Mouse (Mus musculus): Measurements from ENCODE around the gene Aldh5a1. TPM values are rescaled to one million over a fixed set of nuclear protein-coding genes. Genes with fewer than 3 reads are reported as not detected.

The Aldh5a1 gene
- polyA plus RNA-seq, 1 experiment from 2014 or later = 8.1 TPM

DNA sequence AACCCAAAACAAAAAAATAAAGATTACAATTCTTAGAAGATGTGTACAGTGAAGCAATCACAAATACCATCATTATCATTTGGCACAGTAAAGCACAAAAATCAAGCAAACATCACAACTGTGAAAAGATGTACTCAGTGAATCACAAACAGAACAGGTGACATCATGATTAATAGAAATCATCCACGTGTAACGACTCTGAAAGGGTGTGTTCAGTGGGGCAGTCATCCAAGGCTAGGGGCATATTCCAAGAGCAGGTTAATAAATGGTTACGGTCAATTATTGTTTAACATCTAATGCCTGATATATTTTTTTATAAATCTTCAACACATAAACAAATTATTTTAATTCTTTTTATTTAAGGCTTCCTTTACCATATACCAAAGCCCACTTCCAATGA lies 44.9 kb downstream of the Aldh5a1 start:
- Histone ChIP-seq H3K9me3 (no peaks in the 10 kb centered on the region), H3K27ac (replicated peaks) (no peak overlapping the region), H3K27me3 (no peaks in the 10 kb centered on the region), H3K4me1 (no peaks in the 10 kb centered on the region), H3K9ac (replicated peaks) (no peak overlapping the region), H3K4me2 (replicated peaks) (no peak overlapping the region), H3K4me3 (no peak overlapping the region), H3K36me3 (no peaks in the 10 kb centered on the region)
- ATAC-seq (replicated peaks) = no peak
- WGBS = 89% methylated on average over 3 of the region's 3 CpGs

DNA sequence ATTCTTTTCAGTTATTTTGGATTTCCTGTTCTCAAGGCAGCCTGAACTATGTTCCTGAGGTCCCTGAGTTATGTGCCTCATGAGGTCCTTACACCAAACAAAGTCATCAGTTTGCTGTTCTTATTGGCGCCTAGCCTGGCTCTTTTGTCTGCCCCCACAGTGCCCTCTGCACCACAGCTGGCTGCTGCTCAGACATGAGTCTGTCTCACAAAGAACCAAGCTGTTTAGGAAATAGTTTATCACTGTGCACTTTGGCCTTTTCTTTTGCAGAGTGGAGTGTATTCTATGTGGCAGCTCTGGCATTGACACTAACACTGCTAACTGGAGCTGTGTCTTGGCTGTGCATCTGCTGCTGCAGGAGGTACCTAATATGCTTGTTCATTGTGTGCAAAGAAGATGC lies 47.9 kb downstream of the Aldh5a1 start:
- ATAC-seq (replicated peaks) = no peak
- Histone ChIP-seq H3K4me2 (replicated peaks) (no peak overlapping the region), H3K36me3 (no peaks in the 10 kb centered on the region), H3K4me1 (no peaks in the 10 kb centered on the region), H3K4me3 (no peak overlapping the region), H3K27ac (replicated peaks) (no peak overlapping the region), H3K27me3 (no peaks in the 10 kb centered on the region), H3K9me3 (no peaks in the 10 kb centered on the region), H3K9ac (replicated peaks) (no peak overlapping the region)
- 63% methylated on average over 1 of the region's 1 CpGs for WGBS

DNA sequence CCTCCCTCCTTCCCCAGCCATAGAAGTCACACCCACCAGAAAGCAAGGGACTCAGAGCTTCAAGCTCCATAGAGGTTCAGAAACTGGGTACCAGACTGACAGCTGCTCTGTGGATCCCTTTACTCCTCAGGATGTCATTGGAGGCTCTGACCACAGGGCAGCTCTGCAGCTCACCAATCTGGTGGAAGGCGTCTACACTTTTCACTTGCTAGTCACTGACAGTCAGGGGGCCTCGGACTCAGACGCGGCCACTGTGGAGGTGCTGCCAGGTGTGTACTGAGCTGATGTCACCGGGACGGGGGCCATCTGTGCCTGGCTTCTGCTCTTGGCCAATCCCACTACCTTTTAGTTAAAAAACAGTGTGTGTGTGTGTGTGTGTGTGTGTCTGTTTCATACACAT lies 55.0 kb downstream of the Aldh5a1 start:
- no peak for ATAC-seq (replicated peaks)
- H3K9me3 ChIP-seq = no peaks in the 10 kb centered on the region

DNA sequence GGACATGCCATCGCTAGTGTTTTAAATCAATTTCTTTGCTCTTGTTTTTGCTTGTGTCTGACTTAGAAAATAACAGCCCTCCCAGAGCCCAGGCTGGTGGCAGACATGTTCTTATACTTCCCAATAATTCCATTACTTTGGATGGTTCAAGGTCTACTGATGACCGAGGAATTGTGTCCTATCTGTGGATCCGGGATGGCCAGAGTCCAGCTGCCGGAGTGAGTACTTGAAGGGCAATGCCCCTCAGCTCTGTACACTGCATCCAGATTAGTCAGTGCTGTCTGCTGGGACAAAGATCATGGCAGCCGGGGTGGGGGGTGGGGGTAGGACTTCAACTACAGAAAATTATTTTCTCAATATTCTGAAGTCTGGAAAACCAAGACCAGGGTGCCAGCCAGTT lies 56.8 kb downstream of the Aldh5a1 start:
- WGBS = 94% methylated on average over 5 of the region's 5 CpGs

More for the DNA sequence above, 55.0 kb downstream of the Aldh5a1 start:
- no peaks in the 10 kb centered on the region for H3K4me1 ChIP-seq
- no peak overlapping the region for H3K4me2 ChIP-seq (replicated peaks)
- no peak overlapping the region for H3K4me3 ChIP-seq
- H3K36me3 ChIP-seq = no peaks in the 10 kb centered on the region
- no peak overlapping the region for H3K9ac ChIP-seq (replicated peaks)
- H3K27me3 ChIP-seq = no peaks in the 10 kb centered on the region
- H3K27ac ChIP-seq (replicated peaks) = no peak overlapping the region
- WGBS = 95% methylated on average over 6 of the region's 6 CpGs

DNA sequence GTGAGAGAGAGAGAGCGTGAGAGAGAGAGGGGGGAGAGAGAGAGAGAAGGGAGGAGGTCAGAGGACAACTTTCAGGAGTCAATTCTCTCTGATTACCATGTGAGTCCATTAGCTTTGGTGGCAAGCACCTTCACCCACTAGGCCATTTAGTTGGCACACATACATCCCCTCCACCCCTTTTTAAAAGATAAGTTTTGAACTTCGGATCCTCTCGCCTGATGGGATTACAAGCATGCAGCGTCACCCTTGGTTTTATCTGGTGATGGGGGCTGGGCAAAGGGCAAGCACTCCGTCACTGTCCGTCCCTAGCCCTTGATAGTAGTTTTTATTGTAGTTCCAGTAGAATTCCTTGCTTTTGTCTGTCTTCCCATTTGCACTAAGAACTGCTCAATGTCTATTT lies 57.3 kb downstream of the Aldh5a1 start:
- Histone ChIP-seq H3K9me3 (no peaks in the 10 kb centered on the region), H3K27ac (replicated peaks) (no peak overlapping the region), H3K9ac (replicated peaks) (no peak overlapping the region), H3K4me2 (replicated peaks) (no peak overlapping the region), H3K4me3 (no peak overlapping the region), H3K27me3 (no peaks in the 10 kb centered on the region), H3K4me1 (no peaks in the 10 kb centered on the region), H3K36me3 (no peaks in the 10 kb centered on the region)
- ATAC-seq (replicated peaks) = no peak
- 86% methylated on average over 6 of the region's 6 CpGs for WGBS

More for the DNA sequence above, 56.8 kb downstream of the Aldh5a1 start:
- Histone ChIP-seq H3K27ac (replicated peaks) (no peak overlapping the region), H3K9me3 (no peaks in the 10 kb centered on the region), H3K36me3 (no peaks in the 10 kb centered on the region), H3K4me1 (no peaks in the 10 kb centered on the region), H3K4me2 (replicated peaks) (no peak overlapping the region), H3K27me3 (no peaks in the 10 kb centered on the region), H3K4me3 (no peak overlapping the region), H3K9ac (replicated peaks) (no peak overlapping the region)
- no peak for ATAC-seq (replicated peaks)

DNA sequence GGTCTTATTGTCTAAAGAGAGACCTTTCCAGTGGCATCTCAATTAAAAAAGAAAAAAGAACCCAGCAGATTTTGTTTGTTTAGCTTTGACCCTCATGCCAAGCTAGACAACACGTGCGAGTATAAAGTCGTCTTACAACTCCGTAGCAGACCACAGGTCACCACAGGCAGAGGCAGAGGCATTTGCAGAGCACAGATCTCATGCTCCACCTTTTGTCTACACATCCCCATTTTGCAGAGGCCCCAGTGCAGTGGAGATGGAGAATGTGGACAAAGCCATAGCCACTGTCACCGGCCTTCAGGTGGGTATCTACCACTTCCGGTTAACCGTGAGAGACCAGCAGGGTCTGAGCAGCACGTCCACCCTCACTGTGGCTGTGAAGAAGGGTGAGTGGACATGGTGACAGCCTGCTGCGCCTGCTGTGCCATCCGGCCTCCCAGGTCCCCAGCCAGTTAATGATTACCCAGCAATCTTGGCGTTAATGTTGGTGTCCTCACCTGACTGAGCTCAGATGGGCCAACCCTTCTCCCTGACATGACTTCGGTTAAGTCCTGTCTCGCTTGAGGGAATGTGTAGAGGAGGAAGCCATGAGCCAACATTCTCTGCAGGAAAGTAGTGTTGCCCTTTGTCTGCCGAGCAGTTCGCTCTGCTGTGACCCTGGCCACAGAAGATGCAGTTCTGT lies 58.0 kb downstream of the Aldh5a1 start:
- Histone ChIP-seq H3K36me3 (no peaks in the 10 kb centered on the region), H3K27ac (replicated peaks) (no peak overlapping the region), H3K4me2 (replicated peaks) (no peak overlapping the region), H3K9me3 (no peaks in the 10 kb centered on the region), H3K4me3 (no peak overlapping the region), H3K9ac (replicated peaks) (no peak overlapping the region), H3K27me3 (no peaks in the 10 kb centered on the region), H3K4me1 (no peaks in the 10 kb centered on the region)
- no peak for ATAC-seq (replicated peaks)
- 93% methylated on average over 15 of the region's 15 CpGs for WGBS

DNA sequence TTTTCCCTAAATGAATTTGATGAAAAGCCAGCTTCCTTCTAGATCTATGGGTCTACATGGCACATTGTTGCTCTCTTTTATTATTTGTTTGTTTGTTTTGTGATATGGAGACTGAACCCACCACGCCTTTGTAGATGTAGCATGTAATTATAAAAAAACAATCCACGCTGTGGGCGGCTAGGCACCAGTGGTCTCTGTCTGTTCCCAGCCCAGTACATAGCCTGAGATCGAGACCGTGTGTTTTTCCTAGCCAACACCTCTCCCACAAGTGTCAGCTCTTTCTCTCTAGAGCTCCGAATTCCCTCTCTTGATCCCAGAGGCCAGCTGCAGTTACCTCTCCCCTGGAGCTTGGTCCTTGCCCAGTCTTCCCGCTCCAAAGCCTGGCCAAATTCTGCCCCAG lies 69.2 kb downstream of the Aldh5a1 start:
- H3K9ac ChIP-seq (replicated peaks) = no peak overlapping the region
- no peaks in the 10 kb centered on the region for H3K9me3 ChIP-seq
- H3K4me2 ChIP-seq (replicated peaks) = no peak overlapping the region
- no peaks in the 10 kb centered on the region for H3K36me3 ChIP-seq
- no peaks in the 10 kb centered on the region for H3K4me1 ChIP-seq
- H3K27me3 ChIP-seq = no peaks in the 10 kb centered on the region
- H3K27ac ChIP-seq (replicated peaks) = no peak overlapping the region
- H3K4me3 ChIP-seq = no peak overlapping the region
- WGBS = 86% methylated on average over 7 of the region's 7 CpGs
- ATAC-seq (replicated peaks) = no peak

DNA sequence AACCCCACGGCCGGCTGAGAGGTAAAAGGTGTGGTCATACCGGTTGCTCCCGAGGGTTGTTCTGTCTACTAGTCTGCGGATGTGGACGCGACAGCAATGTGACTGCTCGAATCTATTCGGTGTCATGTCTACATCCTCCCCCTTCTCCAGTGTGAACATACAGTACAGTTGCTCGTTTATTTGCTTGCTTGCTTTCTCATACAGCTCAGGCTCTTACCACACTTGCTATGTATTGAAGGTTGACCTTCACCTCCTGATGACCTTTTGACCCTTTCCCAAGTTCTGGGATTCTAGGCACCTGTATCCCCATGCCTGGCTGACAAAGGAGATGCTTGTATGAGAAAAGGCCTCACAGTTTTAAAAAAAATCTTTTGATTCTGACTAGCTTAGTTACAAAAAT lies 69.7 kb downstream of the Aldh5a1 start:
- Histone ChIP-seq H3K4me1 (no peaks in the 10 kb centered on the region), H3K27me3 (no peaks in the 10 kb centered on the region), H3K36me3 (no peaks in the 10 kb centered on the region), H3K9ac (replicated peaks) (no peak overlapping the region), H3K27ac (replicated peaks) (no peak overlapping the region), H3K9me3 (no peaks in the 10 kb centered on the region), H3K4me3 (no peak overlapping the region), H3K4me2 (replicated peaks) (no peak overlapping the region)
- WGBS = 90% methylated on average over 10 of the region's 10 CpGs
- no peak for ATAC-seq (replicated peaks)

DNA sequence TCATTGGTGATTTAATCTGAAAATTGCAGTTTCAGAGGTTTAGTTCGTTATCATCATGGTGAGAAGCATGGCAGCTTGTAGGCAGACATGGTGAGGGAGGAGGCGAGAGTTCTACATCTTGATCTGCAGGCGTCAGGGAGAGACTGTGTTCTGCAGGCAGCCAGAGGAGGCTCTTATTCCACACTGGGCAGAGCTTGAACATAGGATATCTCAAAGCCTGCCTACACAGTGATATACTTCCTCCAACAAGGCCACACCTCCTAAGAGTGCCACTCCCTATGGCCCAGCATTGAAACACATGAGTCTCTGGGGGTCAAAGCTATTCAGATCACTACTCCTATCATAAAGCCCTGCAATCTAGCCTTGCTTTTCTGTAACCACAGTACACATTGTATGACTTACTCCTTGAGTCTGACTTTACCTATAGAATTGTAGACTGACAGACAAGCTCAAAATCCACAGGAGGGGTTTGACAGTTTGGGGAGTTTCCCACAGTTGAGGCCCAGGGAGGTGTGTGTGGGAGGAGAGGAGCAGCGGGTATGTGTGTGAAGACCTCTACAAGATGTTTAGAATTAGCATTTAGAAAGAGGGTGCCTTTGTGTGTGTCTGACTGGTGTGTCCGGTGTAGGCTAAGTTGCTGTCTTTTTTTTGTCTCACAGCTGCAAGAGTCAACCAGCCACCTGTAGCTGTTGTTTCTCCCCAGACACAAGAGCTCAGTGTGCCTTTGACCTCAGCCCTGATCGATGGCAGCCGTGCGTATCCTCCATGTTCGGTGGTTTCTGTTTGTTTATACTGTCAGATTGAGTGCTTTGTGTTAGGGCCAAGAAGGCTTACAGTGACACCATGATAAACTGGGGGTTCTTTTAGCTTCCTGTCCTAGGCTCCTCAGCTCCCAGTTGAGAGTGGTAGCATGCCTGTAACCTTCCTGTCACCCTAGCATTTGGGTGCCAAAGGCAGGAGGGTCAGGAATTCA lies 70.7 kb downstream of the Aldh5a1 start:
- H3K27me3 ChIP-seq = no peaks in the 10 kb centered on the region
- no peak overlapping the region for H3K4me3 ChIP-seq
- no peak overlapping the region for H3K4me2 ChIP-seq (replicated peaks)
- no peaks in the 10 kb centered on the region for H3K36me3 ChIP-seq
- no peak overlapping the region for H3K27ac ChIP-seq (replicated peaks)
- 79% methylated on average over 9 of the region's 9 CpGs for WGBS
- no peak overlapping the region for H3K9ac ChIP-seq (replicated peaks)
- H3K9me3 ChIP-seq = no peaks in the 10 kb centered on the region
- H3K4me1 ChIP-seq = no peaks in the 10 kb centered on the region
- no peak for ATAC-seq (replicated peaks)

DNA sequence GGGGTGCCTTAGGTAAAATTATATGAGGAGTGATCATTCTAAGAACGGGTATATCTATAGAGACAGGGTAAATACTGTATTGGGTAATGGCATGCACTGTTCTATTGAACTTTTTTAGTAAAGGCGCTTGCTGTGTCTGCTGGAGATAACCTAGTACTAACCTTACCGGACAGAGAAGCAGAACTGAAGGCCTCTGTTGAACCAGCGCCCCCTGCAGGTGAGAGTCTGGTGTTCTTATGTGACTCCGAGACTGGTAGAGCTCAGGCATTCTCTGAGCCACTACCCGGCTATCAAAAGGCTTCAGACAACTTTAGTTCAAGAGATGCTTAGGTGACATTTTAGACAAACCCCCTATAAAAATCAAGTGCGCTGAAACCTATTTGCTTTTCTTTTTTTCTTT lies 74.9 kb downstream of the Aldh5a1 start:
- Histone ChIP-seq H3K4me2 (replicated peaks) (no peak overlapping the region), H3K4me1 (no peaks in the 10 kb centered on the region), H3K27me3 (no peaks in the 10 kb centered on the region), H3K9me3 (no peaks in the 10 kb centered on the region), H3K4me3 (no peak overlapping the region), H3K27ac (replicated peaks) (no peak overlapping the region), H3K36me3 (no peaks in the 10 kb centered on the region), H3K9ac (replicated peaks) (no peak overlapping the region)
- ATAC-seq (replicated peaks) = no peak
- 64% methylated on average over 7 of the region's 7 CpGs for WGBS

DNA sequence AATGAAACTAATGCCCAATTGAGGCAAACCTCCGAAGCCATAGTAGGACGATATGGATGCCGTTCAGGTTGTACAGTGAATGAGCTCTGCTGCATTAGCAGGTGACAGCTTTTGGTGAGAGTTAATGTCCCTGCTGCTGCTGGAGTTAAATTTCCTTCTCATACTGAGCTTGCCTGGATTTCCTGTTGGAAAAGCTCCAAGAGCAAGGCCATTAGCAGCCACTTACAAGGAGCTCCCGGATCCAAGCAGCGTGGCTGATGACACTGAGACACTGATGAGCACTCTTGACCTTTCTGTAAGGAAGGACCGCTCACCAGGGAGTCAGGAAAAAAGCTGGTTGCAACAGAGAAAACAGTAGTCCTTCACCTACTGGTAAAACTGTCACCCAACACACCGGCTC lies 75.4 kb downstream of the Aldh5a1 start:
- H3K4me3 ChIP-seq = no peak overlapping the region
- H3K27me3 ChIP-seq = no peaks in the 10 kb centered on the region
- H3K4me1 ChIP-seq = no peaks in the 10 kb centered on the region
- no peak overlapping the region for H3K4me2 ChIP-seq (replicated peaks)
- ATAC-seq (replicated peaks) = no peak
- no peak overlapping the region for H3K27ac ChIP-seq (replicated peaks)
- 85% methylated on average over 7 of the region's 7 CpGs for WGBS
- H3K9me3 ChIP-seq = no peaks in the 10 kb centered on the region
- H3K9ac ChIP-seq (replicated peaks) = no peak overlapping the region
- no peaks in the 10 kb centered on the region for H3K36me3 ChIP-seq

DNA sequence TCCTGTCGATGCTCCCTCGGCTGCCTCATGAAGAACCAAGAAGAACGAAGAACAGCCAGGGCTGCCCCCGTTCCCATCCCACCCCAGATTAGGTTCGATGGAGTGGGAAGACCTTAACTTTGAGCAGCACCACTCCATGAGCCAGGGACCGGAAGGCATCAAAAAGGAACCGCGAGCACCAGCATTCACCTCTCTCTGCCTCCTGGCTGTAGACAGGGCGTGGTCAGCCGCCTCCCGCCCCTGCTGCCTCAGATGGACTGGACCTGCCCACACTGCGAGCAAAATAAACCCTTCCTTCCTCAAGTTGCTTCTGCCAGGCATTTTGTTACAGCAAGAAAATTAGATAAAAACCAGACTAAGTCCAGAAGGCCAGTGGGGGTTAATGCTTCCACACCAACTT lies 76.4 kb downstream of the Aldh5a1 start:
- Histone ChIP-seq H3K4me1 (no peaks in the 10 kb centered on the region), H3K27ac (replicated peaks) (no peak overlapping the region), H3K36me3 (no peaks in the 10 kb centered on the region), H3K27me3 (no peaks in the 10 kb centered on the region), H3K9me3 (no peaks in the 10 kb centered on the region), H3K4me2 (replicated peaks) (no peak overlapping the region), H3K9ac (replicated peaks) (no peak overlapping the region), H3K4me3 (no peak overlapping the region)
- 80% methylated on average over 12 of the region's 12 CpGs for WGBS
- no peak for ATAC-seq (replicated peaks)

All from forebrain, embryonic 15.5 days (tissue).